Mouse (Mus musculus): ENCODE results near the gene Zfp526. TPM values are rescaled to one million over a fixed set of nuclear protein-coding genes. Genes with fewer than 3 reads are reported as not detected.

The Zfp526 gene
- polyA plus RNA-seq, 1 experiment from 2014 or later, result 1.9 TPM

DNA sequence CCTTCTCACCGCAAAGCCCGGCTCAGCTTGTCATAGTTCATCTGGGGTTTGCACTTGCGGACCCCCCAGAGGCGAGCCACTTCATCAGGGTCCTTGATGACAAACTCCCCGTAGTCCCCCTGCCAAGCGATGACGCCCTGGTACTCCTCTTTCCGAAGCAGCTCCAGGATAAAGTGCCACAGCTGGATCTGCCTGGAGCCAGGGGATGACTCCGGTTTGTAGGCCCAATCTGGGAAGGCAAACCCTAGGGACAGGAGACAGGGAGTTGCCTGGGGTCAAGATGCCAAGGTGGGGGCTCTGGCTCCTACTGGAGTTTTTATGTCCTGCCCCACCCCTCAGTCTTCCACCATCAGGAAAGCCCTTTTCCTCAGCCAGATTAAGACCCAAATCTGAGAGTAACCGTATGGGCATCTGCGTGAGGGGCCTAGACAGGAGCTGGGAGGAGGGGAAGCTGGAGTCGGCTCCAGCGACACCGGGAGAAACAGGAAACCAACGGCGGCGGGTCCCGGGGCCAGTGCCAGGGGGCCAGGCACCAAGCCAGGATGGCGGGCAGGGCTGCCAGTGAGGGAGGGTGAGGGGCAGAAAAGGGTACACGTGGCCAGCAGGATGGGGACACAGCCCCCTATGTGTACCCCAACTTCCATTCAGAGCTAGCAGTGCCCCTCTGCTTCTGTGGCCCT lies 25.0 kb downstream of the Zfp526 start:
- H3K9me3 ChIP-seq (replicated peaks; ENCODE audit: control insufficient read depth, low read length), result no peaks in the 10 kb centered on the region
- H3K9ac ChIP-seq (ENCODE audit: low read depth, low read length), result 0 out of 2 replicates have a peak overlapping the region, but pooled peaks have one; percentile 9
- H3K27ac ChIP-seq (ENCODE audit: low read length), result no peak overlapping the region
- no peaks in the 10 kb centered on the region for H3K27me3 ChIP-seq (ENCODE audit: control insufficient read depth, insufficient read depth, low read depth, low read length)
- no peak overlapping the region for H3K4me3 ChIP-seq (ENCODE audit: low read depth, low read length)
- 53% methylated on average over 20 of the region's 20 CpGs for WGBS (ENCODE audit: insufficient replicate concordance)
- H3K4me1 ChIP-seq (ENCODE audit: control insufficient read depth, low read depth, low read length), result peaks cover 40% of the 10 kb centered on the region
- no peaks in the 10 kb centered on the region for H3K36me3 ChIP-seq (ENCODE audit: control insufficient read depth, insufficient read depth)
- ATAC-seq (ENCODE audit: low read depth), result no peak
- H3K4me2 ChIP-seq (ENCODE audit: low read depth, low read length), result 0 out of 2 replicates have a peak overlapping the region, but pooled peaks have one; percentile 97

DNA sequence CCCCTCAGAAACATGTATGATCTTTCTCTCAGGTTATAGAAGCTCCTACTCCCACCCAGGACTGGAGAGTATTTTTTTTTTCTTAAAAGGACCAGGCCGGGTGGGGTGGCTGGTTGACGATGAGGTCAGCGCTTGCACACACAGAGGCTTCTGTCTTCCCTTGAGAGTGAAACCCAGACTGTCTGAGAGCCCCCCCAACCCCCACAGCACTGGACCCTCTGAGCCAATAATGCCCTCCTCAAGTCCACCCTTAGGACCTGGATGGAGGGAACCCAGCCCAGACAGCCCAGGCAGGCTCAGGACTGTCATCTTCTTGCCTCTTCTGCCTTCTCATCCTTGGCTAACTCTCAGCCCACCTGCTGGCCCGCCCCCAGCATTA lies 25.5 kb downstream of the Zfp526 start:
- no peaks in the 10 kb centered on the region for H3K27me3 ChIP-seq (ENCODE audit: control insufficient read depth, insufficient read depth, low read depth, low read length)
- no peaks in the 10 kb centered on the region for H3K36me3 ChIP-seq (ENCODE audit: control insufficient read depth, insufficient read depth)
- 0 out of 2 replicates have a peak overlapping the region, but pooled peaks have one; percentile 9 for H3K9ac ChIP-seq (ENCODE audit: low read depth, low read length)
- H3K4me1 ChIP-seq (ENCODE audit: control insufficient read depth, low read depth, low read length), result peaks cover 44% of the 10 kb centered on the region
- peak overlapping the region; percentile 97; the same call in 1 of the 2 replicates for H3K4me2 ChIP-seq (ENCODE audit: low read depth, low read length)
- no peak for ATAC-seq (ENCODE audit: low read depth)
- H3K27ac ChIP-seq (ENCODE audit: low read length), result no peak overlapping the region
- 42% methylated on average over 4 of the region's 4 CpGs for WGBS (ENCODE audit: insufficient replicate concordance)
- H3K9me3 ChIP-seq (replicated peaks; ENCODE audit: control insufficient read depth, low read length), result no peaks in the 10 kb centered on the region
- H3K4me3 ChIP-seq (ENCODE audit: low read depth, low read length), result no peak overlapping the region

DNA sequence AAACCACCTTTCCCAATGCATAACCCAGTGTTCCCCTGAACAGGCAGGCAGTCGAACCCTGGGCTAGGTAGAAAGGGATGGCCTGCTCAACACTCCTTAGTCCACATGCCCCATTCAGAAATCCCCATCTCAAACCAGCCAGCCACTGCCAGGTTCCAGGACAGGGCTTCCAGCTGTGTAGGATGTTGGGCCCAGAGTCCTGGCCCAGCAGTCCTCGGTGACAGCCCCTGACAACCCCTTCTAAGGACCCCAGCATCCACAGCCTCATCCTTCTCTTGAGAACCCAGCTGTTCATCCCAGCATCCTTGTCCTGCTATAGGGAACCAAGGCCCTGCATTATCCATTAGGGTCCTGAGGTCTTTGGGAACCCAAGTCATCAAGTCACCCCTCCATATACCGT lies 26.3 kb downstream of the Zfp526 start:
- H3K36me3 ChIP-seq (ENCODE audit: control insufficient read depth, insufficient read depth), result no peaks in the 10 kb centered on the region
- peak overlapping the region; percentile 82; the same call in 1 of the 2 replicates for H3K4me3 ChIP-seq (ENCODE audit: low read depth, low read length)
- H3K9me3 ChIP-seq (replicated peaks; ENCODE audit: control insufficient read depth, low read length), result no peaks in the 10 kb centered on the region
- H3K27ac ChIP-seq (ENCODE audit: low read length), result no peak overlapping the region
- peak overlapping the region; percentile 97 for H3K4me2 ChIP-seq (ENCODE audit: low read depth, low read length)
- H3K27me3 ChIP-seq (ENCODE audit: control insufficient read depth, insufficient read depth, low read depth, low read length), result no peaks in the 10 kb centered on the region
- H3K9ac ChIP-seq (ENCODE audit: low read depth, low read length), result no peak overlapping the region
- WGBS (ENCODE audit: insufficient replicate concordance), result 15% methylated on average over 3 of the region's 3 CpGs
- H3K4me1 ChIP-seq (ENCODE audit: control insufficient read depth, low read depth, low read length), result peaks cover 44% of the 10 kb centered on the region
- no peak for ATAC-seq (ENCODE audit: low read depth)

DNA sequence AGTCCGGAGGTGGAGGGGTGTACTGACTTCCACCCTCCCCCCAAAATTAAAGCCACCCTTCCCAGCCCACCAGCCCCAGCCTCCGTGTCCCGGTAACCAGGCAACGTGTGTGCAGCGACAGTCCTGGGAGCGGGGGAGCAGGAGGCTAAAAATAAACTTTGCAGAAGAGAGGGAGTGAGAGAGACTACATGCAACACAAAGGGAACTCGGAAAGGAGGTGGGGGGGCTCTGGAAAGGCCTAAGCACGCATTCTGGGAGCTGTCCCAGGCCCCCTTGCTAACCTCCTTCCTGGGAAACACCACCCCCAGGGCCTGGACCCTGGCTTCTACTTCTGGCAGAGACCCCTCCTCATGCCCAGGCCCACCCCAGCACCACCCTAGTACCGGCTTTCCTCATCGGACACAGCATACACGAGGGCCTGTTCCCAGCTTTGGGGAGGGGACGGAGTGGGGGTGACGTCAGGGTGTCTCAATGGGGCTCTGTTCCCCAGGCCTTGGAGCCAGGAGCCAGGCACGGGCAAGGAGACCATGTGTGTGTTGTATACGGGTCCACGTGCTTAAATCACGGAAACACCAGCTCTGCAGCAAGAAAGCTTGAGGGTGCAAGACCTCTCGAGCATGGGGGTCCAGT lies 26.9 kb downstream of the Zfp526 start:
- Histone ChIP-seq H3K4me3 (ENCODE audit: low read depth, low read length) (peak overlapping the region; percentile 82), H3K27ac (ENCODE audit: low read length) (peak overlapping the region; percentile 84), H3K36me3 (ENCODE audit: control insufficient read depth, insufficient read depth) (no peaks in the 10 kb centered on the region), H3K4me1 (ENCODE audit: control insufficient read depth, low read depth, low read length) (peaks cover 44% of the 10 kb centered on the region), H3K27me3 (ENCODE audit: control insufficient read depth, insufficient read depth, low read depth, low read length) (no peaks in the 10 kb centered on the region), H3K4me2 (ENCODE audit: low read depth, low read length) (peak overlapping the region; percentile 97), H3K9me3 (replicated peaks; ENCODE audit: control insufficient read depth, low read length) (no peaks in the 10 kb centered on the region), H3K9ac (ENCODE audit: low read depth, low read length) (peak overlapping the region; percentile 85)
- 4% methylated on average over 18 of the region's 18 CpGs for WGBS (ENCODE audit: insufficient replicate concordance)
- no peak for ATAC-seq (ENCODE audit: low read depth)

DNA sequence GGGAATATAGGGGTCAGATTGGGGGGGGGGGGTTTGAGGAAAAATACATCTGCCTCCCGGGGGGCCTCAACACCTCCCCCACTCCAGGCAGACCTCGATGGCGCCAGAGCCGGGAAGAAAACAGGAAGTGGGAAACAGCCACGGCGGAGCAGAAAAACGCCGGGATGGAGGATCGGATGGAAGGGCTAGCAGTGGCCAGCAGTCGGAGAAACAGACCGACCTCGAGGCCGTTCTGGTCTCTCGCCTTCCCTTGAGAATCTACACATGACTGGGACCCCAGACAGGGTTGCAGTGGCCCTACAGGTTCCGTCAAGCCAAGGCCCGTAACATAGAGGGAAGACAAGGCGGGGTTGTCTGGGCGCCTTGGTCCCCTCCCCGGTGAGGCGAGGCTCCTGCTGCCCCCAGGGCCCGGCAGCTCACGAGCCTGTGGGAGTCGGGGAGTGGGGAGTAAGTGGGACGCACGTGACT lies 27.7 kb downstream of the Zfp526 start:
- 0% methylated on average over 25 of the region's 25 CpGs for WGBS (ENCODE audit: insufficient replicate concordance)
- Histone ChIP-seq H3K9me3 (replicated peaks; ENCODE audit: control insufficient read depth, low read length) (no peaks in the 10 kb centered on the region), H3K36me3 (ENCODE audit: control insufficient read depth, insufficient read depth) (no peaks in the 10 kb centered on the region), H3K27me3 (ENCODE audit: control insufficient read depth, insufficient read depth, low read depth, low read length) (no peaks in the 10 kb centered on the region), H3K4me1 (ENCODE audit: control insufficient read depth, low read depth, low read length) (peaks cover 44% of the 10 kb centered on the region), H3K27ac (ENCODE audit: low read length) (peak overlapping the region; percentile 84), H3K4me2 (ENCODE audit: low read depth, low read length) (peak overlapping the region; percentile 97), H3K9ac (ENCODE audit: low read depth, low read length) (peak overlapping the region; percentile 85), H3K4me3 (ENCODE audit: low read depth, low read length) (peak overlapping the region; percentile 82)
- ATAC-seq (ENCODE audit: low read depth), result peak; percentile 1; the same call in 1 of the 2 replicates

DNA sequence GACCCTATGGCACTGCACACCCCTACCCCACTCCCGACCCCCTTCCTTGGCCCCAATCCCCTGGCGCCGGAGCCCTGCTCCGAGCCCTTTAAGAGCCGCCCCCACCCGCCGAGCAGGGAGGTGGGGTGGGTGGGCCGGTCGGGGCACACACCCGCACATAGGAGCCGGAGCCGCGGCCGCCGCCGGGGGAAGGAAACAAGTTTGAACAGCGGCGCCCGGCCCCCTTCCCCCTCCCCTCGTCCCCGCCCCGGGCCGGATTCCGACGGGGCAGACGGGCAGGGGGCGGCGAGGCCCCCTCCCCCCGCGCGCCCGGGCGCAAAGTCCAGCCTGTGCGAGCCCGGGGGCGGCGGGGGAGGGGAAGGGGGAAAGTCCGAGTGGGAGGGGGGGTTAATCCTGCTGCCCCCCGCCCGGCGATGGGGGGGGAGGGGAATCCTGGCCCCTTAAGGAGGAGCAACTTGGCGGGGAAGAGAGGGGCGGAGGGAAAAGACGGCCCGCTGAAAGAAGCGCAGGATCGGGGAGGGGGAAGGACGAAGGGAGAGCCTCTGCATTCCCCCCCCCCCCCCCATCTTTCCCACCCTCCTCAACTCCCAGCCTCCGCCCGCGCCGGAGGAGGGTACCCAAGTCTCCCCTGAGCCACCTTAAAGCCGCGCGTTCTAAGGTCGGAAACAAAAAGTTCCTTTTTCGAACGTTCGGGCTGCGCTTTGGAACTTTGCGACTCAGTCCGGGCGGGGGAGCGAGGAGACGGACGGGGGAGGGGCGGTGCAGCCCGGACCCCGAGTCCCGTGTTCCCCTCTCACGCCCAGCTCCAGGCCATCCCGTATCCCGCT lies 28.3 kb downstream of the Zfp526 start:
- Histone ChIP-seq H3K27ac (ENCODE audit: low read length) (peak overlapping the region; percentile 84), H3K4me2 (ENCODE audit: low read depth, low read length) (peak overlapping the region; percentile 97), H3K27me3 (ENCODE audit: control insufficient read depth, insufficient read depth, low read depth, low read length) (no peaks in the 10 kb centered on the region), H3K9ac (ENCODE audit: low read depth, low read length) (peak overlapping the region; percentile 85), H3K9me3 (replicated peaks; ENCODE audit: control insufficient read depth, low read length) (no peaks in the 10 kb centered on the region), H3K36me3 (ENCODE audit: control insufficient read depth, insufficient read depth) (no peaks in the 10 kb centered on the region), H3K4me3 (ENCODE audit: low read depth, low read length) (peak overlapping the region; percentile 82), H3K4me1 (ENCODE audit: control insufficient read depth, low read depth, low read length) (peaks cover 44% of the 10 kb centered on the region)
- ATAC-seq (ENCODE audit: low read depth), result peak; percentile 43
- 1% methylated on average over 53 of the region's 73 CpGs for WGBS (ENCODE audit: insufficient replicate concordance)

DNA sequence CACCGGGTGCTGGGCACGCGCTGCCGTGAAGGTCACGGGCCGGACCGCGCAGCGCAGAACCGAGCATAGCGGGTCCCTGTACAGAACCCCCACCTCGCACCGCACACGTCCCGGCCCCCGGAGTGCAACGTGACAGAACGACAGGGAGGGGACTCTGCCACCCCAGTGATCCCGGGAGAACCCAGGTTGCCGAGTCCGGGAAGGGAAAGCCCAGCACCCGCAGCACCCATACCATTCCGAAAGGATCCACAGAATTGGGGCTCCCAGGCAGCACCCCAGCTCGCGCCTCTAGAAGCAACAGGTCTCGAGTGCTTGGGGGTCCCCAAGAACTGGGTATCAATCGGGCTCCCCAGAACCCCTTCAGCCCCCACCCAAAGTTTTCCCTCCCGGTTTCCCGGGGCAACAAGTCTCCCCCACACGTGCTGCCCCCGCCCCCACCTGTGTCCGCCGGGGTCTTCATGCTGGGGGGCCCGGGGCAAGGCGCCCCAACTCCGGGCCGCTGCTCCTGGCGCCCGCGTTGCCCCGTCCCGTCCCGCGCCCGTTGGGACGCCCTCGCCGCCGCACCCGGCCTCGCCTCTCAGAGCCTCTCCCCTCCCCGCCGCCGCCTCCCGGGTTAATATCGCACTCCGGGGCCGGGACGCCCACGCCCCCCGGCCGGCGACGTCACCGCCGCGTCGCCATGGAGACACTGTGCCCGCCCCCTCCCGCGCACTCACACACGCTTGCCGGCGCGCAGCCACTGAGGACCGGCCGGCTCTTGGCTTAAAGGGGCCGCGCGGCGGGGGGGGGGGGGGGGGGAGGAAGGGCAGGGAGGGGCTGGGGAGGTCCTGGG lies 29.1 kb downstream of the Zfp526 start, which contains the start of gene Erf:
Erf (minus strand) TSS at position 621 of the 832 bp plus-strand sequence.
- Histone ChIP-seq H3K4me2 (ENCODE audit: low read depth, low read length) (peak within 1 kb of the TSS; percentile 97), H3K36me3 (ENCODE audit: control insufficient read depth, insufficient read depth) (no peaks in the 10 kb centered on the region), H3K9me3 (replicated peaks; ENCODE audit: control insufficient read depth, low read length) (no peaks in the 10 kb centered on the region), H3K4me3 (ENCODE audit: low read depth, low read length) (peak within 1 kb of the TSS; percentile 82), H3K9ac (ENCODE audit: low read depth, low read length) (peak within 1 kb of the TSS; percentile 85), H3K4me1 (ENCODE audit: control insufficient read depth, low read depth, low read length) (peaks cover 44% of the 10 kb centered on the region), H3K27me3 (ENCODE audit: control insufficient read depth, insufficient read depth, low read depth, low read length) (no peaks in the 10 kb centered on the region), H3K27ac (ENCODE audit: low read length) (peak within 1 kb of the TSS; percentile 84)
- ATAC-seq (ENCODE audit: low read depth), result peak; percentile 87
- WGBS (ENCODE audit: insufficient replicate concordance), result under 1% methylated on average over 62 of the region's 81 CpGs

Data from liver, embryonic 16.5 days (tissue).